Comparison of ENCODE assay signal across 8 mouse cellular contexts in genomic region chr4:58912629-58913335, GRCm38 (mm10). TPM values are rescaled to one million over a fixed set of nuclear protein-coding genes. Genes with fewer than 3 reads are reported as not detected.
DNase-seq lines count a peak whose midpoint lies in the region; ATAC-seq lines count a peak whose summit lies in the region.

Gene Ecpas (minus strand): TSS chr4:58912749.

- no peaks in the 10 kb centered on the region for H3K27me3 ChIP-seq in hindbrain, embryonic 12.5 days

- 3% methylated on average over 40 of the region's 43 CpGs for WGBS in hindbrain, embryonic 12.5 days

- H3K4me3 ChIP-seq in hindbrain, embryonic 12.5 days: peak within 1 kb of the TSS; percentile 86

- no peaks in the 10 kb centered on the region for H3K36me3 ChIP-seq in hindbrain, embryonic 12.5 days

- DNase-seq in MN1 (ENCODE audit: low spot score): peak; percentile 69
- DNase-seq in cerebellum, postnatal 14 days: peak; percentile 74 to 76
- DNase-seq in frontal cortex, postnatal 14 days (ENCODE audit: low spot score in 2 of 2): peak; percentile 42 to 66
- DNase-seq in layer of hippocampus, postnatal 14 days (ENCODE audit: low spot score in 2 of 2): peak in 1 of 2 experiments; percentile 72
- DNase-seq in lung, postnatal 10 days: peak; percentile 88
- peak; percentile 82 for DNase-seq in retina, postnatal 1 day
- DNase-seq in thymus, postnatal 36 days: peak; percentile 82 to 84

- H3K9ac ChIP-seq in hindbrain, embryonic 12.5 days: peak within 1 kb of the TSS; percentile 94

- H3K27ac ChIP-seq in hindbrain, embryonic 12.5 days: peak within 1 kb of the TSS; percentile 98

- peak; percentile 61 for ATAC-seq in hindbrain, embryonic 12.5 days (ENCODE audit: low FRiP score)

- peak within 1 kb of the TSS; percentile 77 for H3K4me2 ChIP-seq in hindbrain, embryonic 12.5 days (replicated peaks)

- H3K4me1 ChIP-seq in hindbrain, embryonic 12.5 days: peaks cover 9% of the 10 kb centered on the region

- no peaks in the 10 kb centered on the region for H3K9me3 ChIP-seq in hindbrain, embryonic 12.5 days (replicated peaks)

RNA-seq across cellular contexts. Expression of gene Ecpas, which starts in this region (rescaled TPM):
- 43.7 and 45.5 TPM in 2 replicates for polyA plus RNA-seq in hindbrain, embryonic 12.5 days (2016; fragmentation: Nextera tagmentation; extraction: Ambion mirVana)
- total RNA-seq in layer of hippocampus, postnatal 14 days (2021): 100 to 1,000 TPM; 131 to 140 TPM
